Mouse (Mus musculus) heart, postnatal 4 days (tissue): ENCODE measurements around the gene Sat1. TPM values are rescaled to one million over a fixed set of nuclear protein-coding genes. Genes with fewer than 3 reads are reported as not detected.
A peak's percentile ranks its signal among the peaks of the same experiment; 100 is the strongest.
"Not testable (repeated sequence)": the region's sequence is repeated elsewhere in the genome, so short reads cannot be mapped to it uniquely, and the experiment has no call there.

Source experiments
- DNase-seq: peaks from one replicate; pipeline ENCODE4 v3.0.0; 2021
- total RNA-seq, 2 experiments: library from RNA; stranded (reverse); gene quantifications; 2 replicates each; pipeline ENCODE4 v1.2.3; 2021

Gene Sat1
- 10 to 100 TPM; 34.6 to 43.1 TPM for total RNA-seq

GRCm38 (mm10) chrX:155216271-155216670 lies at the start of gene Sat1:
Gene Sat1 (minus strand): TSS chrX:155216449.
- peak; percentile 90 for DNase-seq

GRCm38 (mm10) chrX:155262915-155263252 lies 46.6 kb upstream of the Sat1 start:
- DNase-seq = no peak

DNA sequence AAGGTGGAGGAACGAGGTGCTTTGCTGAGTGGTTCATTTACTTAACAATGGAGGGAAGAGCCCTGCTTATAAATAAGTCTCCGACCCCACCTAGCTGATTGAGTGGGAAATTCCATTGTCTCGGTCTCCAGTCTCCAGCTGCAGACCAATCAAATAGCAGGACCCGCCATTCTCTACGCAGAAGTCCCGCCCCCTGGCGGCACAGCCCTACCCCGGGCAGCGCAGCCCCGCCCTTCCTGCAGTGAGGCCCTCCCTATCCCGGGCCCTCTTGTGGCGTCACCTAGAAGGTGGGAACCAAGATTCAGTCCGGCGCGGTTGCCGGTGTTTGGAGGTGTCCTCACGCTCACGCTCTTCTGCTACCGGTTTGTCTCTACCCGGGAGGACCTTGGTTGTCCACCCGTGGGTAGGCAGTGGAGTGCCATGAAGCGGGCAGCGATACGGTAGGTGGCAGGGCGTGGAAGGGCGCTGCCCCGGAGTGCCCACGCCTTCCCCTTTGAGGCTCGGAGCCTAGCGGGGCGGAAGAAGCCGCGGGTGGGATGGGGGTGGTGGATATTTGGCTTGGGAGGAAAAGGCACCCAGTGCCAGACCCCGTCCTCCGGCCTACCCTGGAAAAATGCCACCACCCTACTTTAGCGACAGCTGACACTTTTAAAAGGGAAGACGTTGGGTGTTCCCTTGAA lies 46.1 kb upstream of the Sat1 start, which contains the start of gene Acot9:
Gene Acot9 (plus strand): TSS at position 209 of the 680 bp plus-strand sequence.
- peak; percentile 91 for DNase-seq

DNA sequence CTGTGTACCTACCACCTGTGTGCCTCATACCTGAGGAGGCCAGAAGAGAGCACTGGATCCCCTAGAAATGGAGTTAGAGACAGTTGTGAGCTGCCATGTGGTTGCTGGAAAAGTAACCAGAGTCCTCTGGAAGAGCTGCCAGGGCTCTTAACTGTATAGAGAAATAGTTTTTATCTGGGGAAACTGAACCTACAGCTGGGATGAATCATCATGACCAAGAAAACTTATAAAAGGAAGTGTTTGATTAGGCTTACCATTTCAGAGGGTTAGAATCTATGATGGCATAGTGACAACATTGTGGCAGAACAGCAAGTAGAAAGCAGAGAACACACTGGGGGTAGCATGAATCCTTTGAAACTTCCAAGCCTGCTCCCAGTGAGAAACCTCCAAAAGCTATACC lies 40.6 kb upstream of the Sat1 start:
- no peak for DNase-seq

DNA sequence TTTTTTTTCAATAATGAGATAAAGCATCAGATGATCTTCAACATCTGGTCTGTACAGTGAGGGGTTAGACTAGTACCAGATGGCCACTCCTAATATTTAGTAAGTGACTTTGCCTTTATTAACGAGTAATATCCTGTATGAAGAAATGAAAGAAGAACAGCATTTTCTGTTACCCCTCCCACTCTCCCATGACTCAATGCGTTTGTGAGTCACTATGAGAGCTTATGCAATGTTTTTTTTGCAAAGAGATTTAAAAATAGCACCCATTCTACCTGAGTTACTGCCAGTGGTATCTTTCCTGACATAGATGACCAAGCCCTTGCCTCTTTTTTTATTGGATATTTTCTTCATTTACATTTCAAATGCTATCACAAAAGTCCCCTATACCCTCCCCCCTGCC lies 2.0 kb upstream of the Sat1 start:
- no peak for DNase-seq

DNA sequence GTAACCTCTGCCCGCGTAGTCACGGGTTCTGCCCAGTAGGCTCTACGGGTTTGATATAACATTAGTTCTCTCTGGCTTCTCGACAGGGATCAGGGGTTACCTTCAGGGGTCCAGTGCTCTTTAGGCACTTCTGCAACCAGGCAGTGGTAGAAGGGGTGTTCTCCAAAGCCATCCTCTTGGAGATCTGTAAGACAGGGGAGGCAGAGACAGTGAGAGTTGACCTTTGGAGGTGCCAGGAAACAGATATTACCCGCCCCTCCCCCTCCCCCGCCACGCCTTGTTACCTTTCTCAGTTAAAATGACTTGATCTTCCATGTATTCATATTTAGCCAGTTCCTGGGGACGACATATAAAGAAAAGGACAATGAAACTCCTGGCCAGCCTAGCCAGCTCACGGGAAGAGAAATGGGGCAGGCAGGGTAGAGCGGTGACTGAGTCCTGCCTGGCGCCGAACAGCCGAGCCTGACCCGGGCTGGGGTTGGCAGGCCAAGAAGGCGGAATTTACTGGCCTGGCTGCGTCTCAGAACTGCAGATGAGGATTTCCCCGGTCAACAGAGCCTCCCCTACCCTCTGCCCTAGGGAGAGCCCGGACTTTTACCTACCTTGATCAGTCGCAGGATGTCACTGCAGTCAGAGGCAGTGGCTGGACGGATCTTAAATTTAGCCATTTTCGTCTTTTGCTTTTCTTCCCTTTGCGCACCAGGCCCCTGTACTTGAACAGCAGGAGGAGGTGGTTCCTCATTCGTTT lies 574 bp downstream of the Sat1 start:
- DNase-seq = peak; percentile 33

DNA sequence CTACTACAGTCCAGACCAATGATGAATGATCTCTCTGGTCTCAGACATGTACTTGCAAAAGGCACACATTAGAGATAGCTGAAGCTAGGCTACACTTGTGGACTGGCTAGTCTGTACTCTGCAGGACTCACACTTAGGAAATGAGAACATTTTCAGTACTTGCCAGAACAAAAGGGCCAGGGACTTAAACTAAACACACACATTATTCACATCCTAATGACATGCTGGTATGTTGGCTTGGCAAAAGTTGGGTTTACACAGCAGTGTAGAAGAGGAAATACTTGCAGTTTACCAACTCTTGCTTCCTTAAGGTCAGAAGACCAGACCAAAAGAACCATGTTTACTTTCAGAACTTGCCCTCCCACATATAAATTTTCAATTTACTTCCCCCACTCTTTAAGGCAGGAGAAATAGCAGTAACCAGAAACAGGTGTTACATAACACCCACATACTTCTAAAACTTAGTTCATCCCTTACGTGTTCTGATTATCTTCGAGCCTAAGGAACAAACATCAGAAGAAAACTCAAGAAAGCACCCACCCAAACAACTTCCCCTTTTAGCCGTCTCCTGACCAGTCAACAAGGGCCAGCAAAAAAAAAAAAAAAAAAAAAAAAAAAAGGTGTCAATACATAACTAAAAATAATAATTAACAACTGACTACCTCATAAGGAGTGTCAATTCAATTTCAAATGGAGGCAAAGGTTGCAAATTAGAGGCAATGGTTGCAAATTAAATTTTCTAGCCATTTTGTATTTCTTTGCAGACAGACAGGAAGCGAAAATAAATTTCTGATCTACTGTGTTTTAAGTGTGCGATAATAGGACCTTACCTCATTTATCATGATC lies 1.7 kb downstream of the Sat1 start:
- DNase-seq = no peak

DNA sequence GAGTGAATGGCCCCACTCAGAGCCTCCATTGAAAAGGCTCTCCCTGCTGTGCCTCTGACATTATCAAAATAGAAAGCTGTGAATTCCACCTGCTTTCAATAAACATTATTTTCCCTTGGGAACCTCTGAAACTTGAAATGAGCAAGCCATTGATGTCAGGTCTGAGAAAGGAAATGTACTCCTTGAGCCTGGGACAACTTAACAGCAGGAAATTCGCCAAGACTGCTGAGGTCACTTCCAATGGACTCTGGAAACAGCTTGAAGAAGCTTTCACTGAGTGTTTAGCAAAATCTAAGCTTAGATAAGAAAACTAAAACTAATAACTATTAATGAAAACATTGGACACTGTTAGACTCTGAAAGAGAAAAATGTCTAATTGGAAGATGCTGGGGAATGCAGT lies 7.6 kb downstream of the Sat1 start:
- peak; percentile 12 for DNase-seq

- not testable (repeated sequence) for DNase-seq
These were observed 10.8 kb downstream of the Sat1 start for GRCm38 (mm10) chrX:155205436-155205835.

DNA sequence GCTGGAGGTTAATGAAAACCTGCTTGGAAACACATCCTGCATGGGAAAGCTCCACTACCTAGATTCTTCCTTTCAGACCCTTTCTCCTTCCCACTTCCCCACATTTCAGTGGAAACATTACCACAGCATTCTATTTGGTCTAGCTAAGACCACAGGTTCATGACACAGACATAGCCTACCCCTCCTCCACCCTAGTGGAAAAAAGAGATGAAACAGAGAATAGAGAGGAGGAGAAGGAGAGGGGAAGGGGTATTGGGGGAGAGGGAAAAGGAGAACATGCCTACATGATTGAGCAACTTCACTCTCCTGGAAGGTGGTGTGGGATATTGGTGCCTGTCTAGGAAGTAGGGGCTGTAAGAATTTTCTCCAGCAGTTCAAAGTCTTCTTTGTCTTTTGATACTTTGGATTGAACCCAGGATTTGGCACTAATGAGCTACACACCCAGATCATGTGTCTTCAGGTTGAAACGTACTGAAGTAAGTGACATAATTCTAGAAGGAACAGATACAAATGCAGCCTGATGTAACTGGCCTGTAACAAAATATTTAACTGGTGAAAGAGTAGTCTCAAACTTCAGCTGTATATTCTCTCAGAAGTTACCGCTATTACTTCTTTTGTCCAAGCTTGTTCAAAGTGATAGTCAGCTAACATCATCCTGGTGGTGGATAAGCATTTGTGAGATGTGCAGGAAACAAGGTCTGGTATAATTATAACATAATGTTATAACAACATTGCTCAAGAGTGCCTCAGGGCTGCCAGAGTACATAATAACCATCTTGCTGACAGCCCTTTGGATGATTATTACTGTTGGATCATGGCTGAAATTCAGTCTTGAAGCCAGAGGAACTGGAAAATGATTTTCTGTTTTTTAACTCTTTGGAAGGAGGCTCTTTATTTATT lies 13.6 kb downstream of the Sat1 start:
- DNase-seq = no peak

- no peak for DNase-seq
These were observed 14.4 kb downstream of the Sat1 start for GRCm38 (mm10) chrX:155201799-155202198.

- DNase-seq = no peak
These were observed 21.3 kb downstream of the Sat1 start for GRCm38 (mm10) chrX:155194979-155195378.

- DNase-seq = no peak
These were observed 22.4 kb downstream of the Sat1 start for GRCm38 (mm10) chrX:155193732-155194443.

DNA sequence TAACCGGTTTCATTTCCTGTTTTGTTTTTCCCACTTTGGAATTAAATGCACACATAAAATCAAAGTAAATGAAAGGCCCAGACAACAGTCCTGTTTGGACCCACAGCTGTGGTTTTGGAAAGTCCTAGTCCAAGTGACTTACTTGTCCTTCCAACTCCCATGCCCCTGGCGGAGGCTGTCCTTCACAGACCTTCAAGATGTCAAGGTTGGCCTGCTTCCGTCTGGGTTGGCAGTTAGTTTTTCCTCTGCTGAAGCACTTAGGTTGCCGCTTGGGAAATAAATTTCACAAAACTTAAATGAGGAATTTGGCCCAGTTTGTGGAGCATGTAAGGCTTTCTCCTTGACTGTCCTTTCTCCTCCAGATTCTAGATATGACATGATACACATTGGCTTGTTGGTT lies 24.3 kb downstream of the Sat1 start:
- no peak for DNase-seq

DNA sequence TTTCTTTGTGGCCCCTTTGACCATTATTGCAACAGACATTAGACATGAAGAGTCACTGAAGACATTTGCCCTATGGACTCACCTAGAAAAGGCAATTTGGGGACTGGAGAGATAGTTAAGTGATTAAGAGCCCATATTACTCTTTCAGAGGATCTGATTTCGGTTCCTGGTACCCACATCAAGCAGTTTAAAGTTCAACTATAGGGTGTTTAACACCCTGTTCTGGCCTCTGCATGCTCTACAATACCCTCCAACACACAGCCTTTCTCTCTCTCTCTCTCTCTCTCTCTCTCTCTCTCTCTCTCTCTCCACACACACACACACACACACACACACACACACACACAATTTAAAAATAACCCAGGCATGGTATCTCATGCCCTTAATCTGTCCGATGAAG lies 38.6 kb downstream of the Sat1 start:
- DNase-seq = no peak

DNA sequence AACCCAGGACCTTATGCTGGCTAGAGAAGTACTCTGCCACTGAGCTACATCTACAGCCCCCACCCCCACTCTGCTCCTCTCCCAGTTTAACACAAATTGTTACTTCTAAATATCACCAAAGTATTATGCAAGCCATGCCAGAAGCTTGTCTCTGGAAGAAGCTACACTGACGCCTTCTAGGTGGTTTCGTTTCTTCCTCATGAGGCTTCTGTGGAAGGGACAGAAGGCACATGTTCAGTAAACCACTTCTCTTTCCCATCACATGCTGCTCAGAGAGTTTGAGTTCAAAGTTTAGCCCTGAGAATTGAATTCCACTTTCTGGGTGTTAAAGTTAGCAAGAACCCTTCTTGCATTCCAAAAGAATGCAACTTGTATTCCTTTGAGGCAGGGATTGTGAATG lies 39.0 kb downstream of the Sat1 start:
- DNase-seq = no peak

- DNase-seq = no peak
These were observed 40.7 kb downstream of the Sat1 start for GRCm38 (mm10) chrX:155175568-155175967.

GRCm38 (mm10) chrX:155172310-155172709 lies 43.9 kb downstream of the Sat1 start:
- no peak for DNase-seq

GRCm38 (mm10) chrX:155171754-155172153 lies 44.5 kb downstream of the Sat1 start:
- no peak for DNase-seq

- DNase-seq = no peak
These were observed 46.4 kb downstream of the Sat1 start for GRCm38 (mm10) chrX:155169886-155170285.

GRCm38 (mm10) chrX:155167667-155168066 lies 48.6 kb downstream of the Sat1 start:
- no peak for DNase-seq
